Mouse (Mus musculus): Measurements from ENCODE around the gene Zfp382. TPM values are rescaled to one million over a fixed set of nuclear protein-coding genes. Genes with fewer than 3 reads are reported as not detected.
"Not testable (repeated sequence)": the region's sequence is repeated elsewhere in the genome, so short reads cannot be mapped to it uniquely, and the experiment has no call there.

Gene Zfp382
- total RNA-seq (2014; fragmentation: Nextera tagmentation) (9.7 and 13.3 TPM in 2 replicates), total RNA-seq (2017) (7.7 and 8.3 TPM in 2 replicates)

DNA sequence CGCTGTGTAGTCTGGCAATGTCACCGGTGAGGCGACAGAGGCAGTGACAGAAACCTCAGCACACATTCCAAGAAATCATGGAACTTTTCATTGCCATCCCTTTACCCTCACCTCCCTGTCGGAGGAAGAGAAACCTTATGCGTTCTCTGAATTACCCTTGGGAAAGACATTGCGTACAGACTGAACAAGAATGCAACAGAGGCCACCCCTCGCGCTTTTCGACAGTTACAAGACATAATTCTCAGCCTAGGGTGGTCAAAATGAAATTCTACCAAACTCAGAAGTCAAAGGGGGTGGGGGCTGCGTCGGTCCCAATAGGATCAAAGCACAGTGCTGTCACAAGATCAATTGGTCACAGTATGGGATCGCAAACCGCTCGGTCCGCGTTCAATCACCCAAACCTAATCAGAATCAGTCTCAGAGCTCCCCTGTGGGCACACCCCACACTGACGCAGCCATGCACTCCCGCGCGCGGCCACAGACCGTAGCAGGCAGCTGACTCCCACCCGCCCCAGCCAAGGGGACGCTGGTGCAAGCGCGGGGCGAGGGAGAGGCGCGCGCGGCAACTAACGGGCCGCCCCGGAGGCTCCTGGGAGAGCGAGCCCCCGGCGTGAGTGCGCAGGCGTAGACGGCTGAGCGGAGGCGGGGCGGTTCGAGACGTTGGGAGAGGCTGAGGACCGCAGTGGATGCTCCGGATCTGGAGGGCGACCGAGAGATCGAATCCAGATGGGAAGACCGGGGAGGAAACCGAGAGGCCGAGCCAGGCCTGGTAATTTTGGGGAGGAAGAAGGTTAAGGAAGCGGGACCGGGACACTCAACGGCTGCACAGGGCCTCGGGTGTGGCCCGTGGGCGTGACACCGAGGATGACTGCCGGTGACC, at the start of gene Zfp382:
Gene Zfp382, plus strand, starts transcription at position 635 of the 880 bp plus-strand sequence.
- peak; percentile 98 for ATAC-seq (replicated peaks; ENCODE audit: poor library complexity, severe bottlenecking)

- ATAC-seq (replicated peaks; ENCODE audit: poor library complexity, severe bottlenecking): peak; percentile 98
Observed at GRCm38 (mm10) chr7:30072146-30073028, 49.4 kb upstream of the Zfp382 start, which contains the start of gene Zfp82. Gene Zfp82, minus strand, starts transcription at chr7:30072900.

- no peak for ATAC-seq (replicated peaks; ENCODE audit: poor library complexity, severe bottlenecking)
Observed at GRCm38 (mm10) chr7:30086524-30086923, 35.2 kb upstream of the Zfp382 start.

- no peak for ATAC-seq (replicated peaks; ENCODE audit: poor library complexity, severe bottlenecking)
Observed at GRCm38 (mm10) chr7:30089405-30089804, 32.3 kb upstream of the Zfp382 start.

- peak; percentile 81 for ATAC-seq (replicated peaks; ENCODE audit: poor library complexity, severe bottlenecking)
Observed at GRCm38 (mm10) chr7:30090092-30090969, 31.4 kb upstream of the Zfp382 start, which contains the start of the genes Gm26920 and Zfp566. Gene Gm26920, minus strand, starts transcription at chr7:30090410. Gene Zfp566, minus strand, starts transcription at chr7:30090527.

DNA sequence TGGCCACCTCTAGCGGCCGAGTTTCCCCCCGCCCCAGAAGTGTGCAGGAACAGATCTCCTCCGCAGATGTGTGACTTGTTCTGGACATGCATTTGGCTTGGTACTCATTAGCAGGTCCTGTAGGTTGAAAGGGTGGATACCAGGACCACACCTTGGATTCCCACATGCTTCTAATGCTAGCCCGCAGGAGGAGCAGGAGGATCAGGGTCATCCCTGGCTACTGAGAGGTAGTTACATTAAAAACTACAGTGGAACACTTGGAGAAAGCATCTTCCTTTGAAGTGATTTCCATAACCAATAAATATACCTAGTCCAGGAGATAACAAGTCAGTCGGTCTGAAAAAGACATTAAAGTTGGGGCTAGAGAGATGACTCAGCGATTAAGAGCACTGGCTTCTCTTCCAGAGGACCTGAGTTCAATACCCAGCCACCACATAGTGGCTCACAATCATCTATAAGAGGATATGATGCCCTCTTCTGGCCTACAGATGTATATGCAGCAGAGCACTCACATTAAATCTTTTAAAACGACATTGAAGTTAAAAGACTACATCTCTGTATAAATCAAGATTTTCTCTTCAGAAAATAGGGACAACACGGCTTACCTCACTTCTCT, 30.7 kb upstream of the Zfp382 start:
- ATAC-seq (replicated peaks; ENCODE audit: poor library complexity, severe bottlenecking): no peak

DNA sequence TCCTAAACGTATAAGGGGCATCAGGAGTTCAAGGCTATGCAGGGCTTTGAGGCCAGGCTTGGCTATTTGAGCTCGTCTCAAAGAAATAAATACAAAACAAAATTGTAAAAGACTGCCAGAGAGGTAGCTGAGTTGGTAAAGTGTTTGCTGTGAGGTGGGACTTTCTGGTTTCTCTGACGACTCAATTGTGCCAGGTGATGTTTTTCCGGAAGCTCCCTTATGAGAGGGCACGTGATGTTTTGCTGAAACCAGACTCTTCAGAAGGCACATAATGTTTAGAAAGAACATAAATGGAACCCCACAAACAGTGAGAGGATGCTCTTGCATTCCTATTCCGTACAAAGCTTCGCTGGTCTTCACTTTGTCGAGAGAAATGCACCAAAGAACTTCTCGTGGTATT, 29.1 kb upstream of the Zfp382 start:
- ATAC-seq (replicated peaks; ENCODE audit: poor library complexity, severe bottlenecking): no peak

GRCm38 (mm10) chr7:30093918-30094415, 27.8 kb upstream of the Zfp382 start:
- no peak for ATAC-seq (replicated peaks; ENCODE audit: poor library complexity, severe bottlenecking)

DNA sequence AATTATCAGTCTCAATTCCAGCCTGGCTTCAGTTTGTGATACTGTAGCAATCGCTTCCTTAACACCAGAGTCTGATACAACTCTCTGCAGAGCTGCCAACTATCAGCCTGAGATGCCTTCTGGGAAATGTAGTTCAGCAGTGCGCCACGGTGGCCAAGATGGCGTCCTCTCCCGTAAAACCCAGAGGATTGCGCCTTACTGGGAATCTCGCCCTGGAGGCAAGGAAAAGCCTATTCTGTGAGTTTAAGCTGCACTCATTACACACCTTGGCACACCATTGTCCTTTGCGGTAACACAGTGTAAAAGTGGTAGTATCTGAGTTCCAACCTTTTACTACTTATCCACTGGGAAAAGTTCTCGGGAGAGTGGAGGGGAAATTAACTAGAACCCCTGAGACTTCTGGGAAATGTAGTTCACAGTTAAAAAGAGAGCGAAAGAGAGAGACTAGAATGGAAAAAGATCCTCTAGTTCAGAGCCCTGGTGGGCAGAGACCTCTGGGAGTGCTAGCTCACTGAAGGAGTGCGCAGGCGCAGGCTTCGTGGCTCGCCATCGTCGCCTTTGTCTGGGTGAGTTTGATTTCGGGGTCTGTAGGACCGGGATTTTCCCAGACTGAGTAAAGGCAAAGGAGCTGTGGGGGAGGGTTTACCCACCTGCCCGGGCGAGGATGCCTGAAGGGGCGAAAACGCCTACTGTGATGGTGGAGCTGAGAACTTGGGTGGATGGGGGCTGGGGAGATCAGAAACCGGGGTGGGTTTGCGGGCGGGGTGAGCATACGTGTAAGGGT, 26.9 kb upstream of the Zfp382 start, which contains the start of gene Zfp260:
Gene Zfp260, plus strand, starts transcription at position 132 of the 784 bp plus-strand sequence.
- ATAC-seq (replicated peaks; ENCODE audit: poor library complexity, severe bottlenecking): peak; percentile 70

GRCm38 (mm10) chr7:30095551-30096125, 26.1 kb upstream of the Zfp382 start:
- ATAC-seq (replicated peaks; ENCODE audit: poor library complexity, severe bottlenecking): no peak

DNA sequence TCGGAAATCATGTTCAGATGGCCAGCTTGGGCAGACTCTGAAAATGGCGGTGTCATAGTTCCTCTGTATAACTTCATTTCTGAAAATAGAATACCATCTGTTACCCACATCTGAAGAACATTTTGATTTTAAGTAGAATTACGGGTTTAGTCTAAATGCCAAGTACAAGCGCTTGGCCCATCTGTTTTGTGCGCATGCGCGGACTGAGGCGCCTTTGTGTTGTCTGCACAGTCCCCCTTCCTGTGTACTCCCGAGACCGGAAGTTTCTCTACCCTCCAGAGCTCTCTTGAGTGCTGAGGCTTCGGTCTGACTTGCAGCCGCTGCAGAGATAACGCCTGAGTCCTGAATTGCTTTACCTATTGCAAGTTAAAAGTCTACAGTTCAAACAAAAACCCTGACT, 22.4 kb upstream of the Zfp382 start:
- ATAC-seq (replicated peaks; ENCODE audit: poor library complexity, severe bottlenecking): no peak

DNA sequence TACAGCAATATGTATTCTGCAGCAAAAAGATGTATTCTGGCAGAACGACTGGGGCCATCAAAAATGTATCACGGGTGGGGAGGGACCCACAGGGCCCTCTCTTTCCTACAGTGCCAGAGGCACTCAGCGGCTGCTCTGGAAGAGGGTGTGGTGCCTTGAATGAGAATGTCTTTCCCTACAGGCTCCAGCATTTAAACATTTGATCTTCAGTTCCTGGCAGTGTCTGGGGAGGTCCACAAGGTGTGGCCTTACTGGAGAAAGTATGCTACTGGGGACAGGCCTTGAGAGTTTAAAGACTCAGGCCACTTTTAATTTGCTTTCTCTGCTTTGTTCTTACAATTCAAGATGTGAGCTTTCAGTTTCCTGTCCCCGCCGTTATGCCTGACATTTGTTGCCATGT, 5.7 kb upstream of the Zfp382 start:
- no peak for ATAC-seq (replicated peaks; ENCODE audit: poor library complexity, severe bottlenecking)

GRCm38 (mm10) chr7:30117935-30118334, 3.8 kb upstream of the Zfp382 start:
- ATAC-seq (replicated peaks; ENCODE audit: poor library complexity, severe bottlenecking): not testable (repeated sequence)

DNA sequence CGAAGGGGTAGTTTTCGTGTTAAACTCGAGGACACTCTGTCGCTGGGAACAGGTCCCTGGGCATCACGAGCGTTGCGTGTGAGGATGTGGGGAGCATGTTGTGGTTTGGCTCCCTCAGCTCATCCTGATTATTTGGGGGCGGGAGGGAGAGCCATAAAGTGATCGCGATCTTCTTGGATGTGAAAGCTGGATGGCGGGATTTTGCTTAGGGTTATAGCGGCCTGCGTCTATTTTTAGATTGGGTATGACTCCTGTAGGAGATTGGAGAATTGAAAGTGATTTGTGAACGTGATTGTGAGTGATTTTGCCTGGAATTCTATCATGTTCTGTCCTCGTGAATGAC, 417 bp downstream of the Zfp382 start:
- no peak for ATAC-seq (replicated peaks; ENCODE audit: poor library complexity, severe bottlenecking)

- ATAC-seq (replicated peaks; ENCODE audit: poor library complexity, severe bottlenecking): no peak
Observed at GRCm38 (mm10) chr7:30129900-30130299, 8.2 kb downstream of the Zfp382 start.

GRCm38 (mm10) chr7:30132396-30132795, 10.7 kb downstream of the Zfp382 start:
- no peak for ATAC-seq (replicated peaks; ENCODE audit: poor library complexity, severe bottlenecking)

DNA sequence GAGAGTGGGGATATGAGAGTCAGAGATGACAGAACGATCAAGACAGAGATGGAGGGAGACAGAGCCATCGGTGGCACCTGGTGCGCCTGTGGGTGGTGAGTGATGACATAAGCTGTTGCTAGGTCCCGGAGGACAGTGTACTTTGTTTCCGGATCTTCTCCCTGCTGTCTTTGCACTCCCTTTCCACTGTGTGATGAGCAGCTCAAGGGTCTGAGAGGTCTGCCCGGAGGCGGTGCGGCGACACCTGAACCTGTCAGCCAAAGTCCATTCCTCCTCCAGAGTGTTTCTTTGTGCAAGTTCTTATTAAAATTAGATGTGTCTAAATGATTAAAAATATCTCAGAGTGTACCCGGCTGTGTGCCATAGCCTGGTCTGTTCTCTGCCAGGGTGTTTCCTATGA, 15.1 kb downstream of the Zfp382 start:
- no peak for ATAC-seq (replicated peaks; ENCODE audit: poor library complexity, severe bottlenecking)

- ATAC-seq (replicated peaks; ENCODE audit: poor library complexity, severe bottlenecking): no peak
Observed at GRCm38 (mm10) chr7:30143170-30143554, 21.4 kb downstream of the Zfp382 start.

Data from granulocyte monocyte progenitor cell, adult 5-6 weeks (primary cell).